Mouse (Mus musculus) heart, postnatal 0 days (tissue): ENCODE data around the gene Ubtd1. TPM values are rescaled to one million over a fixed set of nuclear protein-coding genes. Genes with fewer than 3 reads are reported as not detected.
"Not testable (repeated sequence)": the region's sequence is repeated elsewhere in the genome, so short reads cannot be mapped to it uniquely, and the experiment has no call there.

Experiments
- ATAC-seq: fragments of 200-750 bp; cut with Nextera tagmentation; 2 replicates; pipeline ENCODE4 v1.8.0; 2017; ENCODE audit warnings: low read depth, moderate number of reproducible peaks, moderate library complexity; ENCODE audit not compliant: insufficient read depth
- DNase-seq: peaks from one replicate; pipeline ENCODE4 v3.0.0-alpha.2; 2016; ENCODE audit warnings: low spot score
- H3K27ac ChIP-seq: fragments of 300-500 bp; sonication (generic); 2 replicates; pipeline ENCODE4 v1.5.1; 2014; ENCODE audit warnings: low read depth, mild to moderate bottlenecking
- H3K27me3 ChIP-seq: fragments of 300-500 bp; sonication (generic); 2 replicates; pipeline ENCODE4 v1.6.1; 2014; ENCODE audit warnings: low read length, mixed read lengths; ENCODE audit not compliant: control insufficient read depth, insufficient read depth
- H3K36me3 ChIP-seq: fragments of 300-500 bp; sonication (generic); replicated peaks from 2 replicates; pipeline ENCODE4 v1.6.1; 2014; ENCODE audit warnings: low read length, mixed read lengths; ENCODE audit not compliant: control insufficient read depth, insufficient read depth
- H3K4me1 ChIP-seq: fragments of 300-500 bp; sonication (generic); 2 replicates; pipeline ENCODE4 v1.6.1; 2014; ENCODE audit warnings: antibody characterized with exemption; ENCODE audit not compliant: control insufficient read depth, insufficient read depth
- H3K4me2 ChIP-seq: fragments of 300-500 bp; sonication (generic); 2 replicates; pipeline ENCODE4 v1.6.1; 2014; ENCODE audit warnings: low read depth, mild to moderate bottlenecking, low read length, moderate library complexity
- H3K4me3 ChIP-seq: fragments of 300-500 bp; sonication (generic); 2 replicates; pipeline ENCODE4 v1.5.1; 2014; ENCODE audit warnings: low read depth, low read length
- H3K9ac ChIP-seq: fragments of 300-500 bp; sonication (generic); replicated peaks from 2 replicates; pipeline ENCODE4 v1.6.1; 2014; ENCODE audit warnings: low read depth, low read length, mixed read lengths
- H3K9me3 ChIP-seq: fragments of 300-500 bp; sonication (generic); replicated peaks from 2 replicates; pipeline ENCODE4 v1.6.1; 2016; ENCODE audit warnings: low read length; ENCODE audit not compliant: control insufficient read depth
- CTCF ChIP-seq: IDR thresholded peaks from 2 replicates; pipeline ENCODE4 v1.5.1; 2016; ENCODE audit warnings: antibody characterized with exemption, control low read depth, low read depth
- EP300 ChIP-seq: IDR thresholded peaks from 2 replicates; pipeline ENCODE4 v1.6.1; 2016; ENCODE audit warnings: antibody characterized with exemption, low read depth
- WGBS: fragments of 180-500 bp; shearing (Covaris S2); extraction: QIAGEN DNeasy Blood & Tissue Kit; methylation state at CpG from one replicate; pipeline ENCODE4 v1.1.7; 2014; 5-methylcytosine and 5-hydroxymethylcytosine counted together
- polyA plus RNA-seq: library from polyadenylated mRNA; unstranded; fragments of >200 nt; fragmentation: Nextera tagmentation; extraction: Ambion mirVana; gene quantifications from 2 replicates; pipeline ENCODE4 v1.2.1, GENCODE M21; 2015
- total RNA-seq: library from RNA; depleted of rRNA; stranded (reverse); fragments of >200 nt; gene quantifications from 2 replicates; pipeline ENCODE4 v1.2.3, GENCODE M21; 2014; ENCODE audit warnings: low replicate concordance; rRNA removed

Ubtd1 gene
- total and polyA plus RNA-seq, 2 experiments from 2014 or later: 24.8 to 38.7 TPM

- Histone ChIP-seq H3K9me3 (no peaks in the 10 kb centered on the region), H3K36me3 (no peaks in the 10 kb centered on the region), H3K4me1 (no peaks in the 10 kb centered on the region), H3K27me3 (no peaks in the 10 kb centered on the region), H3K4me2 (no peak overlapping the region), H3K27ac (no peak overlapping the region), H3K9ac (no peak overlapping the region), H3K4me3 (no peak overlapping the region)
- 90% methylated on average over 8 of the region's 8 CpGs for WGBS
- TF ChIP-seq CTCF: no peak
- TF ChIP-seq EP300: no peak
- no peak for ATAC-seq
- no peak for DNase-seq
These were observed 97.0 kb downstream of the Ubtd1 start for GRCm38 (mm10) chr19:42078566-42078965.

DNA sequence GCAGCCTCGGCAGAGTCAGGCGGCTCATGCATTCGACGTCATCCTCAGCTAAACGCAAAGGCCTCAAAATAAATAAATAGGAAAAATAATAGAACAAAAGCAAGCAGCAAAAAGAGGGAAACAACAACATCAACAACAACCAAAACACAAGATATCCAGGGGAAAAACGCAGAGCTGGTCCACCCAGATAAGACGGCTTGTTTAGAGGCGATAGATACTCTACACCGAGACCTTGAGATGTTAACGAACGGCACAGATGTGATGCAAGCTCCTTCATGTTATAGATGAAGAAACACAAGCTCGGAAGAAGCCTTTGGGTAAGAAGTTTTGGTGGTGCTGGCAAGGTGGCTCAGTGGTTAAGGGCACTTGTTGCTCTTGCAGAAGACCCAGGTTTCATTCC, 97.4 kb downstream of the Ubtd1 start:
- no peak overlapping the region for H3K4me3 ChIP-seq
- ATAC-seq (no peak), DNase-seq (no peak)
- H3K36me3 ChIP-seq: no peaks in the 10 kb centered on the region
- H3K27me3 ChIP-seq: no peaks in the 10 kb centered on the region
- no peaks in the 10 kb centered on the region for H3K4me1 ChIP-seq
- no peak overlapping the region for H3K4me2 ChIP-seq
- H3K9me3 ChIP-seq: no peaks in the 10 kb centered on the region
- H3K9ac ChIP-seq: no peak overlapping the region
- WGBS: 91% methylated on average over 12 of the region's 12 CpGs
- no peak overlapping the region for H3K27ac ChIP-seq
- TF ChIP-seq EP300 (no peak), CTCF (no peak)

- no peaks in the 10 kb centered on the region for H3K9me3 ChIP-seq
- no peaks in the 10 kb centered on the region for H3K4me1 ChIP-seq
- TF ChIP-seq EP300 (no peak), CTCF (no peak)
- H3K27me3 ChIP-seq: no peaks in the 10 kb centered on the region
- no peak overlapping the region for H3K27ac ChIP-seq
- WGBS: 69% methylated on average over 5 of the region's 5 CpGs
- no peak for DNase-seq
- H3K4me2 ChIP-seq: no peak overlapping the region
- no peak for ATAC-seq
- H3K36me3 ChIP-seq: no peaks in the 10 kb centered on the region
- no peak overlapping the region for H3K4me3 ChIP-seq
- H3K9ac ChIP-seq: no peak overlapping the region
These were observed 98.4 kb downstream of the Ubtd1 start for GRCm38 (mm10) chr19:42079950-42080349.

DNA sequence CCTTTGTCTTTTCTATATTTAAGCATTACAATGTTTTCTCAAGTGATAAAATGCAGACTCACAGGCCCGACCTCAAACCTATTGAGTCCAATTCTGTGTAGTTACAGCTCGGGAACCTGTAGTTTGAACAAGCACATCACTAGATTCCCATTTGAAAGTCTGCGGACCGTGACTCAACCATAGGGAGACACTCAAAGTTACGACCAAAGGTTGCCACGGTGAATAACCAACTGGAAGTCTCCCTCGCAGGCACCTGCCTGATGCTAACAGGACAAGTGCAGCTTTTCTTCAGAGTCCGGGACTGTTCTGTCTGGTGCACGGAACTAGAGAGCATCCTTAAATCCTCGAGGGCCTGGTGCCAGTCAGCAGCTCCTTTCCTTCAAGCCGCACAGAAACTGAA, 98.9 kb downstream of the Ubtd1 start:
- WGBS: 73% methylated on average over 11 of the region's 11 CpGs
- no peak overlapping the region for H3K4me3 ChIP-seq
- no peak for DNase-seq

GRCm38 (mm10) chr19:42081613-42082012, 100.0 kb downstream of the Ubtd1 start:
- H3K4me2 ChIP-seq, H3K9me3 ChIP-seq, H3K27me3 ChIP-seq, H3K4me1 ChIP-seq, H3K27ac ChIP-seq, DNase-seq, ATAC-seq, H3K9ac ChIP-seq, H3K36me3 ChIP-seq, H3K4me3 ChIP-seq: not testable (repeated sequence)
- 86% methylated on average over 5 of the region's 5 CpGs for WGBS

More for the DNA sequence above, 98.9 kb downstream of the Ubtd1 start:
- H3K4me2 ChIP-seq: no peak overlapping the region
- H3K27me3 ChIP-seq: no peaks in the 10 kb centered on the region
- no peak overlapping the region for H3K27ac ChIP-seq
- H3K36me3 ChIP-seq: no peaks in the 10 kb centered on the region
- H3K9me3 ChIP-seq: no peaks in the 10 kb centered on the region
- no peak overlapping the region for H3K9ac ChIP-seq
- no peaks in the 10 kb centered on the region for H3K4me1 ChIP-seq
- ATAC-seq: no peak
- TF ChIP-seq CTCF: no peak
- no peak for TF ChIP-seq EP300

Other genes with a start within 250 kb of the Ubtd1 start
- 0.61 TPM in 1 of 2 replicates, not detected in the other for gene Slit1, start 238.1 kb upstream of the Ubtd1 start, total RNA-seq
- 0.10 TPM in 1 of 2 replicates, not detected in the other for gene Slit1, start 238.1 kb upstream of the Ubtd1 start, polyA plus RNA-seq
- 11.1 and 13.2 TPM in 2 replicates for gene Arhgap19, start 179.7 kb upstream of the Ubtd1 start, total RNA-seq
- gene Arhgap19, start 179.7 kb upstream of the Ubtd1 start, polyA plus RNA-seq: 2.4 and 2.7 TPM in 2 replicates
- 2.1 and 5.9 TPM in 2 replicates for gene Frat1, start 151.8 kb upstream of the Ubtd1 start, total RNA-seq
- gene Frat1, start 151.8 kb upstream of the Ubtd1 start, polyA plus RNA-seq: 3.4 and 5.2 TPM in 2 replicates
- gene Frat2, start 133.6 kb upstream of the Ubtd1 start, total RNA-seq: 5.6 and 8.7 TPM in 2 replicates
- 1.4 and 1.9 TPM in 2 replicates for gene Frat2, start 133.6 kb upstream of the Ubtd1 start, polyA plus RNA-seq
- 4.5 and 7.7 TPM in 2 replicates for gene Rrp12, start 85.6 kb upstream of the Ubtd1 start, total RNA-seq
- 4.8 and 7.7 TPM in 2 replicates for gene Rrp12, start 85.6 kb upstream of the Ubtd1 start, polyA plus RNA-seq
- gene Pgam1, start 69.8 kb upstream of the Ubtd1 start, total RNA-seq: 290 and 335 TPM in 2 replicates
- 196 and 199 TPM in 2 replicates for gene Pgam1, start 69.8 kb upstream of the Ubtd1 start, polyA plus RNA-seq
- gene Exosc1, start 48.3 kb upstream of the Ubtd1 start, total RNA-seq: 1.7 and 14.9 TPM in 2 replicates
- gene Exosc1, start 48.3 kb upstream of the Ubtd1 start, polyA plus RNA-seq: 32.1 and 32.6 TPM in 2 replicates
- gene Zdhhc16, start 48.3 kb upstream of the Ubtd1 start, total RNA-seq: 44.3 and 53.2 TPM in 2 replicates
- gene Zdhhc16, start 48.3 kb upstream of the Ubtd1 start, polyA plus RNA-seq: 37.3 and 38.3 TPM in 2 replicates
- gene Mms19, start 606 bp upstream of the Ubtd1 start, total RNA-seq: 34.9 and 39.3 TPM in 2 replicates
- 11.5 and 13.1 TPM in 2 replicates for gene Mms19, start 606 bp upstream of the Ubtd1 start, polyA plus RNA-seq
- gene Ankrd2, start 54.2 kb downstream of the Ubtd1 start, total RNA-seq: not detected in 2 replicates
- 0.14 TPM in 2 replicates for gene Ankrd2, start 54.2 kb downstream of the Ubtd1 start, polyA plus RNA-seq
- gene Hoga1, start 63.8 kb downstream of the Ubtd1 start, total RNA-seq: 1.2 and 1.3 TPM in 2 replicates
- 1.4 and 1.5 TPM in 2 replicates for gene Hoga1, start 63.8 kb downstream of the Ubtd1 start, polyA plus RNA-seq
- 0.15 TPM in 1 of 2 replicates, not detected in the other for gene 4933411K16Rik, start 70.5 kb downstream of the Ubtd1 start, total RNA-seq
- not detected in 2 replicates for gene 4933411K16Rik, start 70.5 kb downstream of the Ubtd1 start, polyA plus RNA-seq
- gene Morn4, start 104.6 kb downstream of the Ubtd1 start, total RNA-seq: 1.7 and 2.3 TPM in 2 replicates
- 5.2 and 5.7 TPM in 2 replicates for gene Morn4, start 104.6 kb downstream of the Ubtd1 start, polyA plus RNA-seq
- 6.7 and 6.9 TPM in 2 replicates for gene Pi4k2a, start 108.7 kb downstream of the Ubtd1 start, total RNA-seq
- gene Pi4k2a, start 108.7 kb downstream of the Ubtd1 start, polyA plus RNA-seq: 12.6 and 13.4 TPM in 2 replicates
- 39.9 and 52.6 TPM in 2 replicates for gene Avpi1, start 147.3 kb downstream of the Ubtd1 start, total RNA-seq
- 43.0 and 46.0 TPM in 2 replicates for gene Avpi1, start 147.3 kb downstream of the Ubtd1 start, polyA plus RNA-seq
- 35.0 and 44.6 TPM in 2 replicates for gene Marveld1, start 165.6 kb downstream of the Ubtd1 start, total RNA-seq
- 7.2 and 8.6 TPM in 2 replicates for gene Marveld1, start 165.6 kb downstream of the Ubtd1 start, polyA plus RNA-seq
- 20.4 and 27.2 TPM in 2 replicates for gene Zfyve27, start 182.2 kb downstream of the Ubtd1 start, total RNA-seq
- 16.2 and 18.3 TPM in 2 replicates for gene Zfyve27, start 182.2 kb downstream of the Ubtd1 start, polyA plus RNA-seq
- 2.3 and 4.9 TPM in 2 replicates for gene Sfrp5, start 220.5 kb downstream of the Ubtd1 start, total RNA-seq
- gene Sfrp5, start 220.5 kb downstream of the Ubtd1 start, polyA plus RNA-seq: 1.7 and 1.8 TPM in 2 replicates